Mouse (Mus musculus) neural tube, embryonic 15.5 days (tissue): ENCODE data around the gene Myh9. TPM values are rescaled to one million over a fixed set of nuclear protein-coding genes. Genes with fewer than 3 reads are reported as not detected.

Experiments
- ATAC-seq: fragments of 200-750 bp; cut with Nextera tagmentation; 2 replicates; pipeline ENCODE4 v1.8.0; 2017; ENCODE audit warnings: mild to moderate bottlenecking, moderate TSS enrichment, moderate library complexity; ENCODE audit not compliant: low FRiP score
- H3K27ac ChIP-seq: fragments of 300-500 bp; sonication (generic); replicated peaks from 2 replicates; pipeline ENCODE4 v1.5.1; 2015; ENCODE audit warnings: mild to moderate bottlenecking, inconsistent platforms
- H3K27me3 ChIP-seq: fragments of 300-500 bp; sonication (generic); replicated peaks from 2 replicates; pipeline ENCODE4 v1.6.1; 2015; ENCODE audit warnings: inconsistent platforms
- H3K36me3 ChIP-seq: fragments of 300-500 bp; sonication (generic); 2 replicates; pipeline ENCODE4 v1.6.1; 2015; ENCODE audit warnings: inconsistent platforms
- H3K4me1 ChIP-seq: fragments of 300-500 bp; sonication (generic); 2 replicates; pipeline ENCODE4 v1.6.1; 2015; ENCODE audit warnings: inconsistent platforms
- H3K4me2 ChIP-seq: fragments of 300-500 bp; sonication (generic); 2 replicates; pipeline ENCODE4 v1.6.1; 2015; ENCODE audit warnings: inconsistent platforms, mild to moderate bottlenecking, moderate library complexity
- H3K4me3 ChIP-seq: fragments of 300-500 bp; sonication (generic); replicated peaks from 2 replicates; pipeline ENCODE4 v1.5.1; 2015; ENCODE audit warnings: mild to moderate bottlenecking, inconsistent platforms
- H3K9ac ChIP-seq: fragments of 300-500 bp; sonication (generic); replicated peaks from 2 replicates; pipeline ENCODE4 v1.6.1; 2015; ENCODE audit warnings: mild to moderate bottlenecking, inconsistent platforms
- H3K9me3 ChIP-seq: fragments of 300-500 bp; sonication (generic); replicated peaks from 2 replicates; pipeline ENCODE4 v1.6.1; 2016; ENCODE audit warnings: inconsistent platforms
- WGBS: fragments of 180-500 bp; shearing (Covaris S2); methylation state at CpG from one replicate; pipeline ENCODE4 v1.1.7; 2015; ENCODE audit warnings: mixed read lengths; 5-methylcytosine and 5-hydroxymethylcytosine counted together
- polyA plus RNA-seq: library from polyadenylated mRNA; unstranded; fragments of >200 nt; fragmentation: Nextera tagmentation; extraction: Ambion mirVana; gene quantifications from 2 replicates; pipeline ENCODE4 v1.2.1, GENCODE M21; 2015

Myh9 gene
- polyA plus RNA-seq, 1 experiment from 2014 or later = 9.6 TPM

GRCm38 (mm10) chr15:77822671-77823070 is 19.3 kb downstream of the Myh9 start:
- no peak for ATAC-seq
- Histone ChIP-seq H3K9ac (no peak overlapping the region), H3K27ac (no peak overlapping the region), H3K9me3 (no peaks in the 10 kb centered on the region), H3K4me3 (no peak overlapping the region), H3K36me3 (no peaks in the 10 kb centered on the region), H3K4me2 (no peak overlapping the region), H3K4me1 (peaks cover 36% of the 10 kb centered on the region), H3K27me3 (no peaks in the 10 kb centered on the region)
- 70% methylated on average over 2 of the region's 2 CpGs for WGBS

GRCm38 (mm10) chr15:77822057-77822466 is 19.9 kb downstream of the Myh9 start:
- Histone ChIP-seq H3K4me3 (no peak overlapping the region), H3K9ac (no peak overlapping the region), H3K4me2 (no peak overlapping the region), H3K9me3 (no peaks in the 10 kb centered on the region), H3K27ac (no peak overlapping the region), H3K36me3 (no peaks in the 10 kb centered on the region), H3K27me3 (no peaks in the 10 kb centered on the region), H3K4me1 (peaks cover 38% of the 10 kb centered on the region)
- 65% methylated on average over 5 of the region's 5 CpGs for WGBS
- ATAC-seq = no peak

- H3K27ac ChIP-seq = no peak overlapping the region
- no peak overlapping the region for H3K4me3 ChIP-seq
- H3K4me2 ChIP-seq = no peak overlapping the region
- H3K27me3 ChIP-seq = no peaks in the 10 kb centered on the region
- peaks cover 41% of the 10 kb centered on the region for H3K4me1 ChIP-seq
- H3K9me3 ChIP-seq = no peaks in the 10 kb centered on the region
- no peaks in the 10 kb centered on the region for H3K36me3 ChIP-seq
- WGBS = 54% methylated on average over 7 of the region's 7 CpGs
- no peak overlapping the region for H3K9ac ChIP-seq
- ATAC-seq = no peak
Measured at GRCm38 (mm10) chr15:77821424-77821823, 20.6 kb downstream of the Myh9 start.

- no peak for ATAC-seq
- Histone ChIP-seq H3K4me1 (peaks cover 49% of the 10 kb centered on the region), H3K27ac (peak overlapping the region; percentile 28; the same call in 1 of the 2 replicates), H3K9ac (no peak overlapping the region), H3K4me3 (no peak overlapping the region), H3K9me3 (no peaks in the 10 kb centered on the region), H3K36me3 (no peaks in the 10 kb centered on the region), H3K4me2 (no peak overlapping the region), H3K27me3 (no peaks in the 10 kb centered on the region)
- WGBS = 77% methylated on average over 3 of the region's 3 CpGs
Measured at GRCm38 (mm10) chr15:77820480-77821163, 21.4 kb downstream of the Myh9 start.

GRCm38 (mm10) chr15:77819894-77820387 is 22.0 kb downstream of the Myh9 start:
- Histone ChIP-seq H3K4me2 (no peak overlapping the region), H3K27ac (no peak overlapping the region), H3K9ac (no peak overlapping the region), H3K9me3 (no peaks in the 10 kb centered on the region), H3K36me3 (no peaks in the 10 kb centered on the region), H3K4me1 (peaks cover 52% of the 10 kb centered on the region), H3K4me3 (no peak overlapping the region), H3K27me3 (no peaks in the 10 kb centered on the region)
- WGBS = 76% methylated on average over 10 of the region's 10 CpGs
- ATAC-seq = no peak

- no peak for ATAC-seq
- WGBS = 86% methylated on average over 15 of the region's 15 CpGs
Measured at GRCm38 (mm10) chr15:77818556-77819158, 23.3 kb downstream of the Myh9 start.

GRCm38 (mm10) chr15:77817417-77817816 is 24.6 kb downstream of the Myh9 start:
- Histone ChIP-seq H3K4me3 (no peak overlapping the region), H3K9ac (no peak overlapping the region), H3K27me3 (no peaks in the 10 kb centered on the region), H3K9me3 (no peaks in the 10 kb centered on the region), H3K27ac (no peak overlapping the region), H3K36me3 (peaks cover 5% of the 10 kb centered on the region; the same call in 1 of the 2 replicates), H3K4me1 (peaks cover 62% of the 10 kb centered on the region), H3K4me2 (no peak overlapping the region)
- ATAC-seq = no peak
- WGBS = 57% methylated on average over 7 of the region's 7 CpGs

More at GRCm38 (mm10) chr15:77818556-77819158, 23.3 kb downstream of the Myh9 start:
- Histone ChIP-seq H3K36me3 (no peaks in the 10 kb centered on the region), H3K9ac (no peak overlapping the region), H3K27ac (no peak overlapping the region), H3K9me3 (no peaks in the 10 kb centered on the region), H3K4me1 (peaks cover 58% of the 10 kb centered on the region), H3K27me3 (no peaks in the 10 kb centered on the region), H3K4me2 (no peak overlapping the region), H3K4me3 (no peak overlapping the region)

- H3K4me2 ChIP-seq = no peak overlapping the region
- 78% methylated on average over 4 of the region's 4 CpGs for WGBS
- peaks cover 11% of the 10 kb centered on the region; the same call in 1 of the 2 replicates for H3K36me3 ChIP-seq
- no peaks in the 10 kb centered on the region for H3K27me3 ChIP-seq
- H3K9me3 ChIP-seq = no peaks in the 10 kb centered on the region
- no peak overlapping the region for H3K9ac ChIP-seq
- H3K4me3 ChIP-seq = no peak overlapping the region
- H3K4me1 ChIP-seq = peaks cover 54% of the 10 kb centered on the region
- H3K27ac ChIP-seq = 0 out of 2 replicates have a peak overlapping the region, but pooled peaks have one; percentile 25
- ATAC-seq = no peak
Measured at GRCm38 (mm10) chr15:77816601-77816950, 25.4 kb downstream of the Myh9 start.

- Histone ChIP-seq H3K9ac (no peak overlapping the region), H3K27me3 (no peaks in the 10 kb centered on the region), H3K36me3 (peaks cover 11% of the 10 kb centered on the region; the same call in 1 of the 2 replicates), H3K27ac (peak overlapping the region; percentile 37; the same call in 1 of the 2 replicates), H3K4me3 (no peak overlapping the region), H3K4me2 (no peak overlapping the region), H3K9me3 (no peaks in the 10 kb centered on the region), H3K4me1 (peaks cover 55% of the 10 kb centered on the region)
- WGBS = 67% methylated on average over 17 of the region's 17 CpGs
- ATAC-seq = no peak
Measured at GRCm38 (mm10) chr15:77815867-77816600, 25.9 kb downstream of the Myh9 start.

GRCm38 (mm10) chr15:77813639-77814375 is 28.2 kb downstream of the Myh9 start:
- no peaks in the 10 kb centered on the region for H3K27me3 ChIP-seq
- H3K27ac ChIP-seq = peak overlapping the region; percentile 56; the same call in 1 of the 2 replicates
- no peak for ATAC-seq
- H3K9me3 ChIP-seq = no peaks in the 10 kb centered on the region
- no peak overlapping the region for H3K4me3 ChIP-seq
- no peak overlapping the region for H3K4me2 ChIP-seq
- H3K4me1 ChIP-seq = peaks cover 55% of the 10 kb centered on the region
- 53% methylated on average over 6 of the region's 6 CpGs for WGBS
- no peak overlapping the region for H3K9ac ChIP-seq
- peaks cover 11% of the 10 kb centered on the region; the same call in 1 of the 2 replicates for H3K36me3 ChIP-seq

GRCm38 (mm10) chr15:77812578-77812977 is 29.4 kb downstream of the Myh9 start:
- Histone ChIP-seq H3K4me2 (no peak overlapping the region), H3K36me3 (peaks cover 13% of the 10 kb centered on the region; the same call in 1 of the 2 replicates), H3K9me3 (no peaks in the 10 kb centered on the region), H3K4me3 (no peak overlapping the region), H3K4me1 (peaks cover 50% of the 10 kb centered on the region), H3K27ac (no peak overlapping the region), H3K9ac (no peak overlapping the region), H3K27me3 (no peaks in the 10 kb centered on the region)
- WGBS = 96% methylated on average over 10 of the region's 10 CpGs
- no peak for ATAC-seq
